ENCODE assay signal across 8 mouse cellular contexts in genomic region chr11:98964201-98964615, GRCm38 (mm10). TPM values are rescaled to one million over a fixed set of nuclear protein-coding genes. Genes with fewer than 3 reads are reported as not detected.
A peak's percentile ranks its signal among the peaks of the same experiment; 100 is the strongest.
DNase-seq lines count a peak whose midpoint lies in the region; ATAC-seq and TF ChIP-seq lines count a peak whose summit lies in the region.

No protein-coding gene starts in this region.

- 7% methylated on average over 6 of the region's 6 CpGs for WGBS in liver, adult 2 months
- 20% methylated on average over 6 of the region's 6 CpGs for WGBS in embryonic facial prominence, embryonic 15.5 days
- 6% methylated on average over 6 of the region's 6 CpGs for WGBS in intestine, embryonic 15.5 days

- peaks cover 14% of the 10 kb centered on the region; the same call in 1 of the 2 replicates for H3K79me2 ChIP-seq in liver, adult 2 months (ENCODE audit: control insufficient read depth, insufficient read depth, low read length)
- H3K79me2 ChIP-seq in myocyte (ENCODE audit: control insufficient read depth, insufficient read depth): peaks cover 55% of the 10 kb centered on the region

- H3K4me2 ChIP-seq in embryonic facial prominence, embryonic 15.5 days (replicated peaks): peak overlapping the region; percentile 95
- H3K4me2 ChIP-seq in intestine, embryonic 15.5 days (replicated peaks): peak overlapping the region; percentile 98
- H3K4me2 ChIP-seq in myocyte (ENCODE audit: low read depth): peak overlapping the region; percentile 77

- DNase-seq in liver, adult 2 months (ENCODE audit: extremely low read depth, low read depth, low spot score): peak; percentile 87
- no peak for DNase-seq in liver
- DNase-seq in urinary bladder, adult 2 months (ENCODE audit: low spot score): no peak
- DNase-seq in left cerebral cortex, adult 11 months (ENCODE audit: low spot score): no peak

- no peaks in the 10 kb centered on the region for H3K9me3 ChIP-seq in embryonic facial prominence, embryonic 15.5 days (replicated peaks)
- no peaks in the 10 kb centered on the region for H3K9me3 ChIP-seq in intestine, embryonic 15.5 days

- no peak for TF ChIP-seq CTCF in liver, adult 2 months (IDR thresholded peaks at IDR 0.05; ENCODE audit: low read depth, low read length)

- TF ChIP-seq POLR2A in liver, adult 2 months (IDR thresholded peaks at IDR 0.05; ENCODE audit: extremely low read depth, insufficient read depth, low read length): no peak
- no peak for TF ChIP-seq POLR2A in myocyte (IDR thresholded peaks at IDR 0.05; ENCODE audit: insufficient read length, low read depth)

- peak overlapping the region; percentile 61 for H3K4me3 ChIP-seq in liver, adult 2 months (ENCODE audit: insufficient read depth, low read depth, low read length)
- peak overlapping the region; percentile 63 for H3K4me3 ChIP-seq in embryonic facial prominence, embryonic 15.5 days (replicated peaks)
- H3K4me3 ChIP-seq in intestine, embryonic 15.5 days (replicated peaks): peak overlapping the region; percentile 78
- H3K4me3 ChIP-seq in myocyte: peak overlapping the region; percentile 72

- no peaks in the 10 kb centered on the region for H3K27me3 ChIP-seq in liver, adult 2 months (ENCODE audit: control insufficient read depth, insufficient read depth, low read length)
- H3K27me3 ChIP-seq in embryonic facial prominence, embryonic 15.5 days: no peaks in the 10 kb centered on the region
- H3K27me3 ChIP-seq in intestine, embryonic 15.5 days (replicated peaks): no peaks in the 10 kb centered on the region
- no peaks in the 10 kb centered on the region for H3K27me3 ChIP-seq in myocyte (ENCODE audit: control insufficient read depth, insufficient read depth, insufficient read length)

- peak overlapping the region; percentile 65 for H3K9ac ChIP-seq in liver, adult 2 months (ENCODE audit: low read depth, low read length)
- no peak overlapping the region; the same call in 1 of the 2 replicates for H3K9ac ChIP-seq in embryonic facial prominence, embryonic 15.5 days
- peak overlapping the region; percentile 33 for H3K9ac ChIP-seq in intestine, embryonic 15.5 days

- ATAC-seq in embryonic facial prominence, embryonic 15.5 days (ENCODE audit: insufficient number of reproducible peaks, low FRiP score, low TSS enrichment, low read depth): no peak
- no peak for ATAC-seq in intestine, embryonic 15.5 days
- no peak for ATAC-seq in erythroblast, adult 5-6 weeks (replicated peaks; ENCODE audit: low FRiP score, poor library complexity, severe bottlenecking)

- H3ac ChIP-seq in myocyte (ENCODE audit: control insufficient read depth, insufficient read length): no peak overlapping the region

- H3K36me3 ChIP-seq in liver, adult 2 months (ENCODE audit: control insufficient read depth, insufficient read depth, low read length): peaks cover 6% of the 10 kb centered on the region; the same call in 1 of the 2 replicates
- peaks cover 23% of the 10 kb centered on the region for H3K36me3 ChIP-seq in embryonic facial prominence, embryonic 15.5 days
- H3K36me3 ChIP-seq in intestine, embryonic 15.5 days: peaks cover 9% of the 10 kb centered on the region; the same call in 1 of the 2 replicates
- H3K36me3 ChIP-seq in myocyte (ENCODE audit: control insufficient read depth, insufficient read depth): no peaks in the 10 kb centered on the region

- H3K27ac ChIP-seq in liver, adult 2 months (replicated peaks; ENCODE audit: insufficient read depth, low read depth, low read length): peak overlapping the region; percentile 90
- H3K27ac ChIP-seq in embryonic facial prominence, embryonic 15.5 days (replicated peaks): peak overlapping the region; percentile 89
- peak overlapping the region; percentile 97 for H3K27ac ChIP-seq in intestine, embryonic 15.5 days

- H3K4me1 ChIP-seq in liver, adult 2 months (ENCODE audit: control insufficient read depth, insufficient read depth, low read length): peaks cover 43% of the 10 kb centered on the region
- peaks cover 100% of the 10 kb centered on the region for H3K4me1 ChIP-seq in embryonic facial prominence, embryonic 15.5 days
- H3K4me1 ChIP-seq in intestine, embryonic 15.5 days (replicated peaks): peaks cover 79% of the 10 kb centered on the region

TF ChIP-seq in myocyte, 11 proteins besides CTCF, POLR2A, EP300 and RAD21:
- no peak for TF ChIP-seq MYOG (IDR thresholded peaks at IDR 0.05; ENCODE audit: control insufficient read depth in 1 of 3, insufficient read depth in 1 of 3, insufficient read length in 2 of 3, low read depth in 2 of 3)
- no peak for TF ChIP-seq SRF (IDR thresholded peaks at IDR 0.05; ENCODE audit: control insufficient read depth, insufficient read length, low read depth)
- TF ChIP-seq E2F4 (IDR thresholded peaks at IDR 0.05; ENCODE audit: insufficient read depth): no peak
- no peak for TF ChIP-seq POLR2AphosphoS2 (IDR thresholded peaks at IDR 0.05; ENCODE audit: insufficient read length, low read depth)
- TF ChIP-seq CEBPB (IDR thresholded peaks at IDR 0.05; ENCODE audit: insufficient read depth, poor library complexity, severe bottlenecking): no peak
- no peak for TF ChIP-seq TCF3 (IDR thresholded peaks at IDR 0.05; ENCODE audit: insufficient read length, low read depth)

RNA-seq across cellular contexts. Expression of gene Gjd3, which starts 18.6 kb away (rescaled TPM):
- total RNA-seq in liver, adult 2 months (2014; rRNA removed): not detected in 2 replicates
- polyA plus RNA-seq in liver, adult 2 months (2012; rRNA removed): 0.11 TPM in 1 of 2 replicates, not detected in the other
- 0.96 and 1.1 TPM in 2 replicates for polyA plus RNA-seq in embryonic facial prominence, embryonic 15.5 days (2015; fragmentation: Nextera tagmentation; extraction: Ambion mirVana)
- 0.20 and 0.35 TPM in 2 replicates for polyA plus RNA-seq in intestine, embryonic 15.5 days (2015; fragmentation: Nextera tagmentation; extraction: Ambion mirVana)
- polyA plus RNA-seq in myocyte (2012; fragmentation: generic; extraction: Trizol): 0.05 TPM
- 0.55 and 0.87 TPM in 2 replicates for polyA plus RNA-seq in urinary bladder, adult 2 months (2012; rRNA removed)
- not detected in 2 replicates for total RNA-seq in erythroblast, adult 5-6 weeks (2015; ENCODE audit: low replicate concordance)
- not detected in 2 replicates for total RNA-seq in erythroblast, adult 5-6 weeks (2017; ENCODE audit: low replicate concordance)

RNA-seq across cellular contexts. Expression of gene Rara, which starts 36.6 kb away (rescaled TPM):
- total RNA-seq in liver, adult 2 months (2014; rRNA removed): 3.7 and 4.5 TPM in 2 replicates
- polyA plus RNA-seq in liver, adult 2 months (2012; rRNA removed): 14.1 and 14.6 TPM in 2 replicates
- polyA plus RNA-seq in embryonic facial prominence, embryonic 15.5 days (2015; fragmentation: Nextera tagmentation; extraction: Ambion mirVana): 50.0 and 53.5 TPM in 2 replicates
- 30.7 and 31.5 TPM in 2 replicates for polyA plus RNA-seq in intestine, embryonic 15.5 days (2015; fragmentation: Nextera tagmentation; extraction: Ambion mirVana)
- polyA plus RNA-seq in myocyte (2012; fragmentation: generic; extraction: Trizol): 27.3 TPM
- 8.5 and 13.7 TPM in 2 replicates for polyA plus RNA-seq in urinary bladder, adult 2 months (2012; rRNA removed)
- total RNA-seq in erythroblast, adult 5-6 weeks (2015; ENCODE audit: low replicate concordance): 13.1 and 13.2 TPM in 2 replicates
- 2.8 TPM in 2 replicates for total RNA-seq in erythroblast, adult 5-6 weeks (2017; ENCODE audit: low replicate concordance)

RNA-seq across cellular contexts. Expression of gene Cdc6, which starts 56.6 kb away (rescaled TPM):
- 0.09 and 0.20 TPM in 2 replicates for total RNA-seq in liver, adult 2 months (2014; rRNA removed)
- polyA plus RNA-seq in liver, adult 2 months (2012; rRNA removed): 0.07 TPM in 1 of 2 replicates, not detected in the other
- 22.6 and 22.7 TPM in 2 replicates for polyA plus RNA-seq in embryonic facial prominence, embryonic 15.5 days (2015; fragmentation: Nextera tagmentation; extraction: Ambion mirVana)
- 24.0 and 26.7 TPM in 2 replicates for polyA plus RNA-seq in intestine, embryonic 15.5 days (2015; fragmentation: Nextera tagmentation; extraction: Ambion mirVana)
- 2.6 TPM for polyA plus RNA-seq in myocyte (2012; fragmentation: generic; extraction: Trizol)
- 2.7 and 3.8 TPM in 2 replicates for polyA plus RNA-seq in urinary bladder, adult 2 months (2012; rRNA removed)
- total RNA-seq in erythroblast, adult 5-6 weeks (2015; ENCODE audit: low replicate concordance): 20.0 and 20.1 TPM in 2 replicates
- total RNA-seq in erythroblast, adult 5-6 weeks (2017; ENCODE audit: low replicate concordance): 46.7 and 54.2 TPM in 2 replicates

RNA-seq across cellular contexts. Expression of gene Top2a, which starts 59.8 kb away (rescaled TPM):
- 1.8 and 4.2 TPM in 2 replicates for total RNA-seq in liver, adult 2 months (2014; rRNA removed)
- 0.22 and 0.31 TPM in 2 replicates for polyA plus RNA-seq in liver, adult 2 months (2012; rRNA removed)
- polyA plus RNA-seq in embryonic facial prominence, embryonic 15.5 days (2015; fragmentation: Nextera tagmentation; extraction: Ambion mirVana): 162 and 168 TPM in 2 replicates
- polyA plus RNA-seq in intestine, embryonic 15.5 days (2015; fragmentation: Nextera tagmentation; extraction: Ambion mirVana): 183 and 194 TPM in 2 replicates
- 39.9 TPM for polyA plus RNA-seq in myocyte (2012; fragmentation: generic; extraction: Trizol)
- polyA plus RNA-seq in urinary bladder, adult 2 months (2012; rRNA removed): 4.7 and 6.0 TPM in 2 replicates
- 132 and 152 TPM in 2 replicates for total RNA-seq in erythroblast, adult 5-6 weeks (2015; ENCODE audit: low replicate concordance)
- total RNA-seq in erythroblast, adult 5-6 weeks (2017; ENCODE audit: low replicate concordance): 334 and 394 TPM in 2 replicates
